Mouse (Mus musculus): ENCODE measurements around the gene Vmn2r54. TPM values are rescaled to one million over a fixed set of nuclear protein-coding genes. Genes with fewer than 3 reads are reported as not detected.
"Not testable (repeated sequence)": the region's sequence is repeated elsewhere in the genome, so short reads cannot be mapped to it uniquely, and the experiment has no call there.

Vmn2r54 gene
- total RNA-seq (2021): not detected

DNA sequence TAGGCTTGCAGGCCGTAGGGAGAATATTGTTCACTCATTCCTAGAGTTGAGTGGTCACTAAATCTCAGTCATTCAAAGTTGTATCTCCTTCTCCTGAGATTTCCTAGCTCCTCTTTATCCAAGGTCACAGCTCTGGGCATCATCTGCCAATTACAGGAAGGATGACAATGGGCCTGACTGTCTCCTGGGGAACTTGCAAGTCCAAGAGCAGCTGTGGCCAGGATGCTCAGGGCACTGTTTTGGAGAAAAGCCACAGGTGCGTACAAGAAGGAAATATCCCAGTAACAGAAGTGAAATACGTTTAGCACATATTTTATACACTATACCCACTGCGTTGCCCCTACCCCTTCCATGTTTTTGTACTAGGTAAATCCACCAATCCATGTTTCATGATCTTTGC lies at the start of gene Vmn2r54:
Gene Vmn2r54, minus strand, starts transcription at position 101 of the 400 bp plus-strand sequence.
- DNase-seq (ENCODE audit: low spot score in 2 of 2); intact Hi-C loops (cut with DNase I): not testable (repeated sequence)

- DNase-seq (ENCODE audit: low spot score in 2 of 2); intact Hi-C loops (cut with DNase I): not testable (repeated sequence)
Measured at GRCm38 (mm10) chr7:12684903-12685302, 44.8 kb upstream of the Vmn2r54 start, which contains the start of gene Vmn2r55. Gene Vmn2r55 (minus strand): TSS chr7:12685003.

DNA sequence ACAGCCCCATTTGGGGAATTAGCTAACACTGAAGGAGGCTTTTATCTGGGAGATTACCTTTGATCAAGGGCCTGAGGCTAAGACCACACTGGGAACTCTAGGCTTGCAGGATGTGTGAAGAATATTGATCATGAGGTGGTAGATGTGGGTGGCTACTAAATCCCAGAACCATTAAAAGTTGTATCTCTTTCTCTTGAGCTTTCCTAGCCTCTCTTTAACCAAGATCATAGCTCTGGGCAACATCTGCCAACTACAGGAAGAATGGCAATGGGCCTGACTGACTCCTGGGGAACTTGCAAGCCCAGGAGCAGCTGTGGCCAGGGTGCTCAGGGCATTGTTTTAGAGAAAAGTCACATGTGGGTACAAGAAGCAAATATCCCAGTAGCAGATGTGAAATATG lies 31.4 kb downstream of the Vmn2r54 start, which contains the start of gene Vmn2r53:
Gene Vmn2r53, minus strand, starts transcription at position 101 of the 400 bp plus-strand sequence.
- intact Hi-C loops (cut with DNase I): no loop called here
- no peak for DNase-seq (ENCODE audit: low spot score in 2 of 2)

Other genes with a start within 250 kb of the Vmn2r54 start
- 1 to 10 TPM; 8.3 to 8.6 TPM for gene Zfp551, start 217.6 kb downstream of the Vmn2r54 start, total RNA-seq (2021)
- gene Zfp606, start 162.0 kb downstream of the Vmn2r54 start, total RNA-seq (2021): 10 to 100 TPM; 10.8 to 13.0 TPM
- not detected for gene 2900092C05Rik, start 127.8 kb downstream of the Vmn2r54 start, total RNA-seq (2021)
- gene Vmn2r53, start 31.5 kb downstream of the Vmn2r54 start, total RNA-seq (2021): under 1 TPM; 0.05 TPM
- gene Vmn2r55, start 44.7 kb upstream of the Vmn2r54 start, total RNA-seq (2021): under 1 TPM in 1 of 2 experiments, not detected in 1; 0.16 TPM
- gene Vmn2r56, start 94.7 kb upstream of the Vmn2r54 start, total RNA-seq (2021): under 1 TPM in 1 of 2 experiments, not detected in 1; 0.09 TPM
- 10 to 100 TPM; 16.7 to 18.6 TPM for gene Zscan18, start 163.3 kb upstream of the Vmn2r54 start, total RNA-seq (2021)
- gene Zfp329, start 178.5 kb upstream of the Vmn2r54 start, total RNA-seq (2021): 10 to 100 TPM; 22.5 to 23.9 TPM
- 10 to 100 TPM; 10.1 to 10.7 TPM for gene Zfp110, start 194.4 kb upstream of the Vmn2r54 start, total RNA-seq (2021)
- 1 to 10 TPM; 6.9 to 7.4 TPM for gene Zfp128, start 240.9 kb upstream of the Vmn2r54 start, total RNA-seq (2021)